Mouse (Mus musculus): Measurements from ENCODE around the gene Zfp367.

The Zfp367 gene

GRCm38 (mm10) chr13:64153751-64154267 is 807 bp upstream of the Zfp367 start:
- DNase-seq (ENCODE audit: low read depth), result no peak

DNA sequence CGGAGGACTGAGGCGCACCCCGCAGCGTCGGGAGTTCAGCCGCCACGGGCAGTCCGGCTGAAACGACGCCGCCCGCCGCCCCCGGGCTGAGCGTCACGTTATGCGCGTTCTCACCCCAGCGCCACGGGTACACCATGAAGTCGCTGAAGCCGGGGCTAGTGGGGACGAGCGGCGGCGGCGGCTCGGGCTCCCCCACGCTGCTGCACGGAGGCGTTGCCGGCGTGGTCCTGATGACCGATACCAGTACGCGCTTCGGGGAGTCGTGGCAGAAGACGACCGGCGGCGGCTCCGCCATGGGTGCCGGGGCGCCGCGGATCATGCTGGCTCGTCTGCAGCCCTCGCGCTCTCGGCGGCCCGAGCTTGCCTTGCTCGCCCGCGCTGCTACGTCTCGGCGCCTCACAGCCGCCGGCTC is 325 bp downstream of the Zfp367 start:
- no peak for DNase-seq (ENCODE audit: low read depth)

DNA sequence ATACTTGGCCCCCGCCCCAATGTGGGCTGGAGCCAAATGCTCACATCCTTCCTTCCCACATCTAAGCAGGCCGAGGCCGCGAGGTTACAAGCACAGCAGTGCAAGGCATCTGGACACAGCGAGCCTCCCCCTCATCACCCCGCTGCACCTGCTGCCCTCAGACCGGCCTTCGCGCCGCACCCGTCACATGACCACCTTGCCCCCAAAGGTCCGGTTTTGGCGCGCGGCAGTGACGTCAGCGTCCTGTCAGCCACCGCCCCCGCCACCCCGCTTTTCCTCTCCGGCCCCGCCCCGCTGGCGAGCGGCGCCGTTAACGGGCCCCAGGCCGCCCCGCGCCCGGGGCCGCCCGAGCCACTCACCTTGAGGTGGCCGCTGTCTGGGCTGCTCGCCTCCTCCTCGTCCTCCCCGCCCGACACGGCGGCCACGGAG is 747 bp downstream of the Zfp367 start:
- DNase-seq (ENCODE audit: low read depth), result peak; percentile 76

DNA sequence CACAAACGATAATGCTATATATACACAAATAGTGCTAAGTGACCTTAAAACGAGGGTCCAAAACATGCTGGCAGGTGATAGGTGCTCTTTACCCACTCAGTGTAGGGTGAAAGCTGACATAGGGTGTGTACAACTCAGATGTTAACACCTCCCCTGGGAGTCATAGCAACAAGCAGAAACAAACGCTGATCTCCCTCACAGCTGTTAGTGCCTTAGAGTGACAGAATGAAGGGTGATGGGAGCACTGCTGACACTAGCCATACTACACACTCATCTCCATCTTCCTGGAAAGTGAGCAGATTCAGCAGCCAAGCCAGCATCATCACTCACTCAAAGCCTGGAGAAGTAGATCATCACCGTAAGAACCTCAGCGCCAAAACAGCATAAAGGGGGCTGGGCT is 2.9 kb downstream of the Zfp367 start:
- DNase-seq (ENCODE audit: low read depth), result no peak

GRCm38 (mm10) chr13:64129616-64130375 is 23.2 kb downstream of the Zfp367 start:
- DNase-seq (ENCODE audit: low read depth), result no peak

- DNase-seq (ENCODE audit: low read depth), result no peak
Measured at GRCm38 (mm10) chr13:64128858-64129615, 24.0 kb downstream of the Zfp367 start, which contains the start of gene Slc35d2. Gene Slc35d2, minus strand, starts transcription at chr13:64129368.

DNA sequence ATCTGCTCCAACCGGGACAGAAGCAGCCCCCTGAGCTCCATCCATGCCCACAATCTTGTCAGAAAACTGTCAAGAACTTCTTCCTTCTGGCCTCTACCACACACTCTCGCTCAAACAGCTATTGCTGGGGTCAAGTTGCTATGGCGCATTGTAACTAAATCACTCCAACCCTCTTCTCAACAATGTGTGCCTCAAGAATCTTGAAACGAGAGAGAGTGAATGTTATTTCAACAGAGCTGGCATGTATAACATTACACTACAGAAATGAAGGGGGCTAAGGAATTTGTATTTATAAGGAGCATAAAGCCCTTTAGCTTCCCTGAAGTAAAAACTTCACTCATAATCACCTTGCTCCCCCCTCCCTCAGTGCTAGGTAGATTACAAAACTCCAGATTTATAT is 26.7 kb downstream of the Zfp367 start:
- DNase-seq (ENCODE audit: low read depth), result no peak

DNA sequence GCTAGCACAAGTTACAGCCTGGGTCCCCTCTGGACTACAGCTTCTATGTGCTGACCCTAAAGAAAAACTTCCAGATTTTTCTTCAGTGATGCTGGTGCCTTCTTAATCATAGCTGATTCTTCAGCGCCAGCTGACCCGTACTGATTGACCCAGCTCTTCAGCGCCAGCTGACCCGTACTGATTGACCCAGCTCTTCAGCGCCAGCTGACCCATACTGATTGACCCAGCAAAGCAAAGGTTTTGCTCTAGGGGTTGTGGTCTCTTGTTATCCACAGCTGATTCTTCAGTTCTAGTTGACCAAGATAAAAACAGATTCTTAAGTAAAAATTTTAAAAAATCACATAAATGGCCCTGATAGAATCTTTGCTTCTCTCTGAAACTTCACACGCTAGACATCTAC is 28.1 kb downstream of the Zfp367 start:
- DNase-seq (ENCODE audit: low read depth), result no peak

DNA sequence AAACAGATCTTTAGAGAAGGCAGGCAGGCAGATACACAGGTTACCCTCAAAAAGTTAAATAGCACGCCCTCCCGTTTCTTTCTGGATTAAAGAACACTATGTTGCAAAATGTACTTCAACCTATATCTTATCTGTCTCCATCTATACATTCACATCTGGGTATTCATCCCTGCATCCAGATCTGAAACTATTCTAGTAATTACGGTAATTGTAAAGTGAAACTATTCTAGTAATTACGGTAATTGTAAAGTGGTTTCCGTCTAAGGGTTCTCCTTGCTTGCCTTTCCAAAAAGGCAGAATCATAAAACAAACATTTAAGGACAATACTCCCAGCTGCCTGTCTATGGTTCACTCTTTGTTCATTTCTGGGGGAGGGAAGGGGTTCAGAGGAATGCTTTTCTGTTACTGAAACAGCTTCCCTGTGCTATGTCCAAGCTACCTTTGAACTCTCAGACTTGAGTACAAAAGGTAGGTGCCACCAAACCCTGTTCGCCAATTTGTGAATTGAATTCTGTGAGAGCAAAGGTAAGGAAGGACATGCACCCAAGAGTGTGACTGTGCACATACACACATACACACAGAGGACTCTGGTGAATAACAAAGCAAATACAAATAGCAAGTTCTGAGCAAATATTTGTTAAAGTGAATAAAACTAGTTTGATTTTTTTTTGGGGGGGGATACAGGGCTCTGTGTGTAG is 29.4 kb downstream of the Zfp367 start:
- DNase-seq (ENCODE audit: low read depth), result no peak

- DNase-seq (ENCODE audit: low read depth), result no peak
Measured at GRCm38 (mm10) chr13:64120760-64121159, 32.2 kb downstream of the Zfp367 start.

DNA sequence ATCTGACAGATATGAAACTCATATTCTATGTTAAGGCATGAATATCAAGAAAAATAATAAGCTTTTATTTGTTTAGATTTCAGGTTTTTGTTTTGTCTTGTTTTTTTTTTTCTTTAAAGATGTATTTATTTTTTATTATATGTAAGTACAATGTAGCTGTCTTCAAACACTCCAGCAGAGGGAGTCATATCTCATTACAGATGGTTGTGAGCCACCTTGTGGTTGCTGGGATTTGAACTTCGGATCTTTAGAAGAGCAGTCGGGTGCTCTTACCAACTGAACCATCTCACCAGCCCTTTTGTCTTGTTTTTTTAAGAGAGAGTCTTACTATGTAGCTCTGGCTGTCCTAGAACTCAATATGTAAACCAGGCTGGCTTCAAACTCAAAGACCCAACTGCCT is 35.6 kb downstream of the Zfp367 start:
- no peak for DNase-seq (ENCODE audit: low read depth)

DNA sequence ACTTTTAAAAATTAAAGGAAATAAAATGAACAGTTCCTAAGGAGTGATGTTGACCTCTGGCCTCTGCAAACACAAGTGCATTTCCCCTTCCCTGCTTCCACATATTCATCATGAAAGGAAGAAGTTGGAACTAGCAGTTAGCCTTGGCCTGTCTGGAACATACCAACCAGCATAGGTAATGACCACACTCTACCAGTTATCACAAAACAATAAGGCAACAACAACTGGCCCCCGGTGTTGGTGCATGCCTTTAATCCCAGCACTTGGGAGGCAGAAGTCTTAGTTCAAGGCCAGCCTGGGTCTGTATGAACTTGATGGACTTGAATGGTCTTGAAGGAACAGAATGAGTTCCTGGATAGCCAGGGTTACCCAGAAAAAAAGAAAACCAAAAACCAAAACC is 42.6 kb downstream of the Zfp367 start:
- DNase-seq (ENCODE audit: low read depth), result no peak

GRCm38 (mm10) chr13:64108381-64108850 is 44.6 kb downstream of the Zfp367 start:
- DNase-seq (ENCODE audit: low read depth), result no peak

GRCm38 (mm10) chr13:64107535-64107934 is 45.5 kb downstream of the Zfp367 start:
- DNase-seq (ENCODE audit: low read depth), result no peak

- no peak for DNase-seq (ENCODE audit: low read depth)
Measured at GRCm38 (mm10) chr13:64107105-64107504, 45.9 kb downstream of the Zfp367 start.

GRCm38 (mm10) chr13:64105690-64106089 is 47.3 kb downstream of the Zfp367 start:
- no peak for DNase-seq (ENCODE audit: low read depth)

DNA sequence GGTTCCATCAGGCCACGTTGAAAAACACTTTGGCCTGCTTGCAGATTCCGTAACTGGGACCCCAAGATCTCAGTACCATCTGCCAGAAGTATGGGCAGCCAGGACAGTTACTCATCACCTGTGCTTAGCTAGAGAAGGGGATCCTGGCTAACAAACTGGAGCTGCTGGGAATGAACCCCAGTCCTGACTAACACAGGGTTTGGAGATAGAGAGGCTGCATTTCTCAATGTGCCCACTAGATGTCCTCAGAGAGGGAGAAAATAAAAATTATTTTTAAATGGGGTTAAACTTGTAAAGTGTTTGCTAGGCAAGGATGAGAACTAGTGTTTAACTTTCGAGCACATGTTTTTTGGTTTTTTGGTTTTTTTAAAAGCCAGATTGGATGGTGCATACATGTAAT is 52.8 kb downstream of the Zfp367 start:
- peak; percentile 30 for DNase-seq (ENCODE audit: low read depth)

- peak; percentile 41 for DNase-seq (ENCODE audit: low read depth)
Measured at GRCm38 (mm10) chr13:64098992-64099391, 54.0 kb downstream of the Zfp367 start.

GRCm38 (mm10) chr13:64093341-64093740 is 59.7 kb downstream of the Zfp367 start:
- DNase-seq (ENCODE audit: low read depth), result peak; percentile 62

GRCm38 (mm10) chr13:64092752-64093151 is 60.2 kb downstream of the Zfp367 start:
- no peak for DNase-seq (ENCODE audit: low read depth)

- no peak for DNase-seq (ENCODE audit: low read depth)
Measured at GRCm38 (mm10) chr13:64092141-64092540, 60.9 kb downstream of the Zfp367 start.

DNA sequence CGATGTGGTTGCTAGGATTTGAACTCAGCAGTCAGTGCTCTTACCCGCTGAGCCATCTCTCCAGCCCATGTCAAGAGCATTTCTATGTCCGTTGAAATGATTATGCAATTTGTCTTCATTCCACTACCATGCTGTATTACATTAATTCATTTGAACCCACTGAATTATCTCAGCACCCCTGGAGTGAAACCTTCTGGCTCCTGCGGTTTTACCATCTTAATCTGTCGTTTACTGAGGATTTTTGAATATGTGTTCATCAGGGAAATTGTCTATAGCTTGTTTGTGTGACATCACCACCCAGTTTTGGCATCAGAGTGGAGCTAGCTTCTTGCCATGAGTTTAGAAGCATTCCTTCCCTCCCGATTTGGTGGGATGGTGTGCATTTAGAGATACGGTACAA is 62.0 kb downstream of the Zfp367 start:
- DNase-seq (ENCODE audit: low read depth), result no peak
